Mouse (Mus musculus): Measurements from ENCODE around the gene Prdm11.

DNA sequence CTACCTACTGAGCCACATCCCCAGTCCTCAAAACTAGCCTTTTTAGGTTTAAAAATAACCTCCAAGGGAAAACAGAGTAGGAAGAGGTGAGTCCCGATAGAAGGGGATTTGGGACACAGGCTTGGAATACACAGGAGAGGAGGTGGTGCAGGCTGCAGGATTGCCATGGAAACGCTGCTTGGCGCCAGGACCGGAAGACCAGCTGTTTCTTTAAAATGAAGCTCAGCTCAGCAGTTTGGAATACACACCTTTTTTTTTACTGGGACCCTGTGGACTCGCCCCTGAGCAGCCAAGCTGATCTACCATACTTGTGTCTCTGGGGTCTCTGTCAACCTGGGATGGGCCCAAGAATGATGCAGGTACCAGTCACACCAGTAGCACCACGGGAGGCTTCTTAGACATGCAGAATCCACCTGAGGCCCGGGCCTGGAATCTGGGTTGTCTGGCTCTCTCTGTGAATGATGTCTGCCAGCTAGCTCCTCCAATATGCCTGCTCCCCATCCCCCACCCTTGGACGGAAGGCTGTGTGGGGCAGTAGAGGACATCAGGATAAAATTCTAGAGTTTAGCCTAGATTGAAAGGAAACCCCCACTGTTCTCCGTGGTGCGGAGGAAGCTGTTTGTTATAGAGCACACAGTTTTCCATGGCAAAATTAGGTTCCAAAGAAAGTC lies 111.5 kb downstream of the Prdm11 start:
- TF ChIP-seq CTCF (IDR thresholded peaks at IDR 0.05; ENCODE audit: control insufficient read depth, insufficient read depth, low read length): no peak
- TF ChIP-seq POLR2A (IDR thresholded peaks at IDR 0.05; ENCODE audit: borderline replicate concordance, control insufficient read depth, low read depth, low read length): no peak
